In genomic region chr9:57227203-57227602, GRCm38 (mm10) we compare ENCODE assay signal across 26 mouse cellular contexts. TPM values are rescaled to one million over a fixed set of nuclear protein-coding genes. Genes with fewer than 3 reads are reported as not detected.
"Had no signal": no experiment of that assay in that cellular context is flagged by ENCODE, and none has a peak within 500 bp of the region (broad histone marks: within the 10 kb centered on the region; RNA-seq: fewer than 3 reads in every experiment).

No protein-coding gene starts in this region.

- H3K9me3 ChIP-seq: limb, embryonic 12.5 days; limb, embryonic 15.5 days; midbrain, embryonic 12.5 days; midbrain, embryonic 15.5 days; neural tube, embryonic 12.5 days; neural tube, embryonic 15.5 days; stomach, embryonic 15.5 days had no signal

- H3K27ac ChIP-seq: hindbrain, postnatal 0 days; left cerebral cortex, adult 2 months; limb, embryonic 12.5 days; limb, embryonic 15.5 days; liver, embryonic 14.5 days; macrophage; midbrain, embryonic 12.5 days; midbrain, embryonic 15.5 days; neural tube, embryonic 12.5 days; neural tube, embryonic 15.5 days; stomach, embryonic 15.5 days had no signal

- H3K4me3 ChIP-seq: left cerebral cortex, adult 2 months; limb, embryonic 12.5 days; limb, embryonic 15.5 days; midbrain, embryonic 12.5 days; midbrain, embryonic 15.5 days; neural tube, embryonic 12.5 days; neural tube, embryonic 15.5 days; stomach, embryonic 15.5 days had no signal

- DNase-seq: layer of hippocampus, postnatal 36 days; left cerebral cortex, postnatal 4 days; liver, postnatal 0 days; lung, embryonic 14.5 days; spleen, adult 18-20 months; thymus, postnatal 25 days had no signal

- H3K9ac ChIP-seq: limb, embryonic 12.5 days; limb, embryonic 15.5 days; liver, embryonic 14.5 days; liver, postnatal 0 days; lung, embryonic 14.5 days; midbrain, embryonic 12.5 days; midbrain, embryonic 15.5 days; neural tube, embryonic 12.5 days; neural tube, embryonic 15.5 days; stomach, embryonic 15.5 days had no signal

- H3K36me3 ChIP-seq: limb, embryonic 12.5 days; limb, embryonic 15.5 days; midbrain, embryonic 12.5 days; midbrain, embryonic 15.5 days; neural tube, embryonic 12.5 days; neural tube, embryonic 15.5 days; stomach, embryonic 15.5 days had no signal

- H3K4me1 ChIP-seq: midbrain, embryonic 12.5 days; midbrain, embryonic 15.5 days; neural tube, embryonic 12.5 days; neural tube, embryonic 15.5 days; stomach, embryonic 15.5 days had no signal

- H3K27me3 ChIP-seq: limb, embryonic 12.5 days; limb, embryonic 15.5 days; midbrain, embryonic 12.5 days; midbrain, embryonic 15.5 days; neural tube, embryonic 12.5 days; neural tube, embryonic 15.5 days; stomach, embryonic 15.5 days had no signal

RNA-seq across cellular contexts. Expression of gene Trcg1, which starts 9.2 kb away (rescaled TPM):
- total RNA-seq: hindbrain, postnatal 0 days; layer of hippocampus, adult 8-10 months; layer of hippocampus, postnatal 10 days; layer of hippocampus, postnatal 36 days; left cerebral cortex, adult 2 months; left cerebral cortex, postnatal 14 days; left cerebral cortex, postnatal 4 days; megakaryocyte, adult 5-6 weeks had no signal
- polyA plus RNA-seq: hindbrain, postnatal 0 days; inflammation-experienced regulatory T-cells, adult 6 months; intestine, embryonic 16.5 days; limb, embryonic 12.5 days; limb, embryonic 15.5 days; liver, embryonic 11.5 days; liver, embryonic 14.5 days; liver, postnatal 0 days; lung, embryonic 14.5 days; lung, postnatal 0 days; macrophage; midbrain, embryonic 12.5 days; midbrain, embryonic 15.5 days; neural tube, embryonic 12.5 days; neural tube, embryonic 15.5 days; thymus, postnatal 0 days had no signal
